In the genomic region with DNA sequence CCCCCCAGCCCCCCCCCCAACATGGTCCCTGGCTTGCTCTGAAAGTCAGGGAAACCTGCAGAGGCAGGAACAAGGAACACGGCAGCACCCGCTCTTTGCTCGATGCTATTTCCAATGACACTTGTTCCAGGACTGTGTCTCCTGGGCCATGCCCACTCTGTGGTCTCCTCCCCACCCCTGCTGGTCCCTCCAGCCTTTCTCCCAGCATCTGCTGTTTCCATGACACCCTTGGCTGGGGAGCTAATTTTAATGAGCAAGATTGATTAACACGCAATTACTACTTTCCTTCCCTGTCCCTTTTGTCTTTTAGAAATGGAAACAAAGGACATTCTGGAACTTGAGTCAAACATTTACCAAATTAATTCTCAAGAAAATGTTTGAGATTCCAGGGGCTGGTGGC, we compare ENCODE assay signal across 26 mouse cellular contexts.
DNase-seq lines count a peak whose midpoint lies in the region; ATAC-seq and TF ChIP-seq lines count a peak whose summit lies in the region.
"Had no signal": no experiment of that assay in that cellular context is flagged by ENCODE, and none has a peak within 500 bp of the region (broad histone marks: within the 10 kb centered on the region; RNA-seq: fewer than 3 reads in every experiment).

No protein-coding gene starts in this region.

- H3K27me3 ChIP-seq in hindbrain, postnatal 0 days (ENCODE audit: insufficient read depth, low read length) = no peaks in the 10 kb centered on the region
- H3K27me3 ChIP-seq in hindbrain, embryonic 14.5 days (ENCODE audit: control insufficient read depth, insufficient read depth, low read length) = no peaks in the 10 kb centered on the region
- H3K27me3 ChIP-seq in forebrain, embryonic 10.5 days (ENCODE audit: poor library complexity, severe bottlenecking) = no peaks in the 10 kb centered on the region
- H3K27me3 ChIP-seq in forebrain, embryonic 13.5 days = peaks cover 5% of the 10 kb centered on the region
- no peaks in the 10 kb centered on the region for H3K27me3 ChIP-seq in forebrain, embryonic 16.5 days (replicated peaks; ENCODE audit: control insufficient read depth, insufficient read depth, low read length)
- H3K27me3 ChIP-seq in liver, postnatal 0 days (ENCODE audit: insufficient read depth, low read length) = no peaks in the 10 kb centered on the region
- no peaks in the 10 kb centered on the region for H3K27me3 ChIP-seq in intestine, postnatal 0 days (replicated peaks; ENCODE audit: control insufficient read depth, insufficient read depth, low read length)
- H3K27me3 ChIP-seq: embryonic facial prominence, embryonic 12.5 days; embryonic facial prominence, embryonic 15.5 days; intestine, embryonic 15.5 days had no signal

- WGBS in hindbrain, postnatal 0 days = 37% methylated on average over 4 of the region's 4 CpGs
- WGBS in hindbrain, embryonic 14.5 days = 44% methylated on average over 4 of the region's 4 CpGs
- WGBS in forebrain, embryonic 10.5 days = 80% methylated on average over 4 of the region's 4 CpGs
- whole genome bisulfite sequencing in forebrain, embryonic 13.5 days = 43% methylated on average over 4 of the region's 4 CpGs
- WGBS in forebrain, embryonic 16.5 days = 33% methylated on average over 4 of the region's 4 CpGs
- 83% methylated on average over 4 of the region's 4 CpGs for WGBS in liver, postnatal 0 days (ENCODE audit: insufficient replicate concordance)
- 92% methylated on average over 4 of the region's 4 CpGs for WGBS in intestine, postnatal 0 days

- no peak overlapping the region for H3K4me3 ChIP-seq in hindbrain, postnatal 0 days (ENCODE audit: low read length)
- H3K4me3 ChIP-seq in hindbrain, embryonic 14.5 days (replicated peaks; ENCODE audit: low read length) = no peak overlapping the region
- no peak overlapping the region for H3K4me3 ChIP-seq in forebrain, embryonic 10.5 days
- no peak overlapping the region for H3K4me3 ChIP-seq in forebrain, embryonic 13.5 days
- no peak overlapping the region for H3K4me3 ChIP-seq in forebrain, embryonic 16.5 days (replicated peaks; ENCODE audit: low read length)
- no peak overlapping the region for H3K4me3 ChIP-seq in liver, postnatal 0 days (ENCODE audit: low read depth, low read length)
- H3K4me3 ChIP-seq in intestine, postnatal 0 days (ENCODE audit: low read depth, low read length) = no peak overlapping the region
- H3K4me3 ChIP-seq: embryonic facial prominence, embryonic 12.5 days; embryonic facial prominence, embryonic 15.5 days; hindbrain, embryonic 12.5 days; intestine, embryonic 15.5 days had no signal

- H3K4me2 ChIP-seq in hindbrain, postnatal 0 days (ENCODE audit: low read depth, low read length) = no peak overlapping the region
- no peak overlapping the region for H3K4me2 ChIP-seq in hindbrain, embryonic 14.5 days (replicated peaks)
- H3K4me2 ChIP-seq in forebrain, embryonic 13.5 days = peak overlapping the region; percentile 0; the same call in 1 of the 2 replicates
- no peak overlapping the region for H3K4me2 ChIP-seq in forebrain, embryonic 16.5 days (ENCODE audit: low read length)
- no peak overlapping the region for H3K4me2 ChIP-seq in liver, postnatal 0 days (ENCODE audit: low read depth, low read length)
- H3K4me2 ChIP-seq in intestine, postnatal 0 days (replicated peaks; ENCODE audit: low read depth) = no peak overlapping the region
- H3K4me2 ChIP-seq: embryonic facial prominence, embryonic 12.5 days; embryonic facial prominence, embryonic 15.5 days; heart, embryonic 11.5 days; hindbrain, embryonic 12.5 days; intestine, embryonic 15.5 days had no signal

- H3K9me3 ChIP-seq in hindbrain, postnatal 0 days (ENCODE audit: low read length) = no peaks in the 10 kb centered on the region
- no peaks in the 10 kb centered on the region for H3K9me3 ChIP-seq in hindbrain, embryonic 14.5 days (ENCODE audit: control insufficient read depth, low read length)
- H3K9me3 ChIP-seq in forebrain, embryonic 10.5 days = no peaks in the 10 kb centered on the region
- no peaks in the 10 kb centered on the region for H3K9me3 ChIP-seq in forebrain, embryonic 13.5 days (replicated peaks)
- H3K9me3 ChIP-seq in forebrain, embryonic 16.5 days (ENCODE audit: control insufficient read depth, low read length) = no peaks in the 10 kb centered on the region
- H3K9me3 ChIP-seq in liver, postnatal 0 days (ENCODE audit: low read length) = no peaks in the 10 kb centered on the region
- no peaks in the 10 kb centered on the region for H3K9me3 ChIP-seq in intestine, postnatal 0 days (ENCODE audit: control insufficient read depth)
- H3K9me3 ChIP-seq: embryonic facial prominence, embryonic 12.5 days; embryonic facial prominence, embryonic 15.5 days; hindbrain, embryonic 12.5 days; intestine, embryonic 15.5 days had no signal

- no peaks in the 10 kb centered on the region for H3K36me3 ChIP-seq in hindbrain, postnatal 0 days (ENCODE audit: insufficient read depth, low read length)
- H3K36me3 ChIP-seq in hindbrain, embryonic 14.5 days (replicated peaks; ENCODE audit: control insufficient read depth, insufficient read depth) = no peaks in the 10 kb centered on the region
- no peaks in the 10 kb centered on the region for H3K36me3 ChIP-seq in forebrain, embryonic 10.5 days (replicated peaks)
- no peaks in the 10 kb centered on the region for H3K36me3 ChIP-seq in forebrain, embryonic 13.5 days (ENCODE audit: poor library complexity, severe bottlenecking)
- H3K36me3 ChIP-seq in forebrain, embryonic 16.5 days (ENCODE audit: control insufficient read depth, insufficient read depth) = no peaks in the 10 kb centered on the region
- H3K36me3 ChIP-seq in liver, postnatal 0 days (replicated peaks; ENCODE audit: insufficient read depth, low read length) = no peaks in the 10 kb centered on the region
- no peaks in the 10 kb centered on the region for H3K36me3 ChIP-seq in intestine, postnatal 0 days (ENCODE audit: control insufficient read depth, insufficient read depth)
- H3K36me3 ChIP-seq: embryonic facial prominence, embryonic 12.5 days; embryonic facial prominence, embryonic 15.5 days; G1E; hindbrain, embryonic 12.5 days; intestine, embryonic 15.5 days had no signal

- peak; percentile 44; the same call in 1 of the 2 replicates for ATAC-seq in hindbrain, postnatal 0 days
- ATAC-seq in hindbrain, embryonic 14.5 days (ENCODE audit: low FRiP score) = no peak
- peak; percentile 82 for ATAC-seq in forebrain, embryonic 13.5 days
- peak; percentile 78 for ATAC-seq in forebrain, embryonic 16.5 days
- no peak for ATAC-seq in liver, postnatal 0 days
- no peak for ATAC-seq in intestine, postnatal 0 days
- ATAC-seq: intestine, embryonic 15.5 days; Patski had no signal

- DNase-seq in hindbrain, postnatal 0 days (ENCODE audit: low spot score) = no peak
- DNase-seq in hindbrain, embryonic 14.5 days (ENCODE audit: low spot score) = no peak
- DNase-seq in forebrain, embryonic 10.5 days (ENCODE audit: extremely low spot score, low spot score) = no peak
- no peak for DNase-seq in right cerebral cortex, postnatal 36 days (ENCODE audit: low spot score in 2 of 2)
- DNase-seq in liver, postnatal 0 days = no peak
- DNase-seq: adrenal gland, postnatal 10 days; adrenal gland, postnatal 36 days; B cell, adult 2 months; cerebellum, adult 11 months; cerebellum, adult 2 months; cerebellum, adult 9-11 months; cerebellum, postnatal 25 days; gastrocnemius, postnatal 10 days; gastrocnemius, postnatal 36 days; heart, adult 11 months; kidney, adult 18-20 months had no signal

- H3K27ac ChIP-seq in hindbrain, postnatal 0 days = no peak overlapping the region
- H3K27ac ChIP-seq in hindbrain, embryonic 14.5 days = no peak overlapping the region
- peak overlapping the region; percentile 31; the same call in 1 of the 2 replicates for H3K27ac ChIP-seq in forebrain, embryonic 10.5 days
- peak overlapping the region; percentile 16; the same call in 1 of the 2 replicates for H3K27ac ChIP-seq in forebrain, embryonic 13.5 days
- H3K27ac ChIP-seq in forebrain, embryonic 16.5 days (ENCODE audit: low read length) = no peak overlapping the region
- H3K27ac ChIP-seq in liver, postnatal 0 days (ENCODE audit: low read depth) = no peak overlapping the region
- no peak overlapping the region for H3K27ac ChIP-seq in intestine, postnatal 0 days (ENCODE audit: low read depth, low read length)
- H3K27ac ChIP-seq: embryonic facial prominence, embryonic 12.5 days; embryonic facial prominence, embryonic 15.5 days; hindbrain, embryonic 12.5 days; intestine, embryonic 15.5 days had no signal

- no peak for TF ChIP-seq EP300 in liver, postnatal 0 days (IDR thresholded peaks at IDR 0.05; ENCODE audit: low read depth)

- H3K4me1 ChIP-seq in hindbrain, postnatal 0 days (ENCODE audit: insufficient read depth, low read length) = no peaks in the 10 kb centered on the region
- no peaks in the 10 kb centered on the region; the same call in 1 of the 2 replicates for H3K4me1 ChIP-seq in hindbrain, embryonic 14.5 days (replicated peaks; ENCODE audit: control insufficient read depth, insufficient read depth, low read length)
- peaks cover 26% of the 10 kb centered on the region for H3K4me1 ChIP-seq in forebrain, embryonic 10.5 days
- peaks cover 33% of the 10 kb centered on the region for H3K4me1 ChIP-seq in forebrain, embryonic 13.5 days
- H3K4me1 ChIP-seq in forebrain, embryonic 16.5 days (replicated peaks; ENCODE audit: control insufficient read depth, insufficient read depth, low read length) = peaks cover 18% of the 10 kb centered on the region
- no peaks in the 10 kb centered on the region for H3K4me1 ChIP-seq in liver, postnatal 0 days (ENCODE audit: insufficient read depth)
- H3K4me1 ChIP-seq in intestine, postnatal 0 days (replicated peaks; ENCODE audit: control insufficient read depth, insufficient read depth, low read length) = no peaks in the 10 kb centered on the region
- H3K4me1 ChIP-seq: embryonic facial prominence, embryonic 12.5 days; embryonic facial prominence, embryonic 15.5 days; hindbrain, embryonic 12.5 days; intestine, embryonic 15.5 days had no signal

- no peak overlapping the region for H3K9ac ChIP-seq in hindbrain, postnatal 0 days (replicated peaks; ENCODE audit: low read length)
- H3K9ac ChIP-seq in hindbrain, embryonic 14.5 days = no peak overlapping the region
- H3K9ac ChIP-seq in forebrain, embryonic 13.5 days = no peak overlapping the region
- H3K9ac ChIP-seq in forebrain, embryonic 16.5 days (replicated peaks; ENCODE audit: low read depth, low read length) = no peak overlapping the region
- H3K9ac ChIP-seq in liver, postnatal 0 days (replicated peaks) = no peak overlapping the region
- H3K9ac ChIP-seq in intestine, postnatal 0 days (ENCODE audit: low read depth, low read length) = no peak overlapping the region
- H3K9ac ChIP-seq: embryonic facial prominence, embryonic 12.5 days; embryonic facial prominence, embryonic 15.5 days; hindbrain, embryonic 12.5 days; intestine, embryonic 15.5 days had no signal

- no peak for TF ChIP-seq CTCF in hindbrain, postnatal 0 days (IDR thresholded peaks at IDR 0.05; ENCODE audit: low read depth)
- no peak for TF ChIP-seq CTCF in liver, postnatal 0 days (IDR thresholded peaks at IDR 0.05; ENCODE audit: low read depth)
- no peak for TF ChIP-seq CTCF in intestine, postnatal 0 days (IDR thresholded peaks at IDR 0.05; ENCODE audit: low read depth)

Comparison
In these comparisons a context has a peak if more than half of its experiments do, and no peak if none do; other contexts are left out.
1. ATAC-seq: peak in hindbrain, postnatal 0 days (single experiment), forebrain, embryonic 13.5 days (single experiment) and forebrain, embryonic 16.5 days (single experiment); none in hindbrain, embryonic 14.5 days (single experiment), liver, postnatal 0 days (single experiment) and intestine, postnatal 0 days (single experiment).
2. H3K27ac ChIP-seq: peak in forebrain, embryonic 10.5 days (single experiment) and forebrain, embryonic 13.5 days (single experiment); none in hindbrain, postnatal 0 days (single experiment), hindbrain, embryonic 14.5 days (single experiment), forebrain, embryonic 16.5 days (single experiment), liver, postnatal 0 days (single experiment) and intestine, postnatal 0 days (single experiment).